14 mouse cellular contexts compared by ENCODE assay signal in the genomic region with DNA sequence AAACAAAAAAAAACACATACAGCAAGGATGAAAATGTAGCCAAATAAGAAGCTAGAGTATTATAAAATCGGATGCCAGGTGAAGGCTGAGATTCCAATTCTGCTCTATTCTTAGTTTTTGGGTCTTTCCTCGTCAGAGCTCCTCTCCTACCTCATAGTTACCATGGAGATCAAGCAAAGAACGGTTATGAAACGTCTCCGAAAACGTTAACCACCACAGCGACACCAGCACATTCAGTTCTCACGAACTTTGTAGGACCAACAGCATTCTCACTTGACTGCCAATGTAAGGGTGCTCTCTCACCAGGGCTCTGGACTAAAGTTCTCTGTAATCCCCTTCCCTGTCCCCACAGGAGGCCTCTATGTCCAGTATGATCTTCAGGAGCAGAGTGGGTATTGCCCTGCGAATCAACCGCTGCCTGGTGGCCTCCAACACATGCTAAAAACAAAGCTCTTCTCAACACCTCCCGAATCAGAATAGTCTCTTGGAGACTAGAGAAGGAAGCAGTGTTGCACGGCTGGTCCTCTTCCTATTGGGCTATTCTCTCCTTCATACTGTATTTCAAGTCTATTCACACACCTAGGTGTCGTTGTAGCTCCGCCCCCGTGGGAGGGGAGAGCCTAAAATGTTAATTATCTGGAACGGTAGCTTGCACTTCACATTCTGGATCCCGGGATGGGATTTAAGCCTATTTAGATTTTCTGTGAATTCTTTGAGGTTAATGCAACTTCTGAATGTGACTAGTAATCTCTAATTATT. TPM values are rescaled to one million over a fixed set of nuclear protein-coding genes. Genes with fewer than 3 reads are reported as not detected.
DNase-seq lines count a peak whose midpoint lies in the region; ATAC-seq and TF ChIP-seq lines count a peak whose summit lies in the region.
"Had no signal": no experiment of that assay in that cellular context is flagged by ENCODE, and none has a peak within 500 bp of the region (broad histone marks: within the 10 kb centered on the region; RNA-seq: fewer than 3 reads in every experiment).

No protein-coding gene starts in this region.

- WGBS in heart, embryonic 15.5 days: 21% methylated on average over 17 of the region's 17 CpGs
- 33% methylated on average over 17 of the region's 17 CpGs for WGBS in heart, adult 2 months
- WGBS in stomach, embryonic 16.5 days: 27% methylated on average over 17 of the region's 17 CpGs

- no peak for TF ChIP-seq POLR2A in heart, adult 2 months (IDR thresholded peaks at IDR 0.05; ENCODE audit: insufficient read depth, low read depth, low read length)

- no peaks in the 10 kb centered on the region for H3K79me2 ChIP-seq in heart, adult 2 months (replicated peaks; ENCODE audit: control insufficient read depth, insufficient read depth, low read length)

- peaks cover 62% of the 10 kb centered on the region for H3K27me3 ChIP-seq in heart, embryonic 15.5 days
- peaks cover 14% of the 10 kb centered on the region for H3K27me3 ChIP-seq in heart, adult 2 months (ENCODE audit: control insufficient read depth, insufficient read depth, low read length)
- peaks cover 11% of the 10 kb centered on the region for H3K27me3 ChIP-seq in stomach, embryonic 16.5 days (ENCODE audit: control insufficient read depth, insufficient read depth, low read length)

- peak overlapping the region; percentile 2; the same call in 1 of the 2 replicates for H3K4me2 ChIP-seq in heart, embryonic 15.5 days
- H3K4me2 ChIP-seq in stomach, embryonic 16.5 days (ENCODE audit: low read depth, low read length): peak overlapping the region; percentile 28; the same call in 1 of the 2 replicates

- TF ChIP-seq CTCF in heart, adult 2 months (IDR thresholded peaks at IDR 0.05): no peak

- H3K4me1 ChIP-seq in heart, embryonic 15.5 days (replicated peaks): peaks cover 25% of the 10 kb centered on the region
- H3K4me1 ChIP-seq in heart, adult 2 months (ENCODE audit: control insufficient read depth, insufficient read depth, low read length): no peaks in the 10 kb centered on the region; the same call in 1 of the 2 replicates
- peaks cover 19% of the 10 kb centered on the region for H3K4me1 ChIP-seq in stomach, embryonic 16.5 days (ENCODE audit: control insufficient read depth, insufficient read depth, low read length)

- no peak for DNase-seq in heart, adult 2 months
- DNase-seq in right cerebral cortex, adult 18-20 months: peak; percentile 51
- DNase-seq in right cerebral cortex, postnatal 4 days: no peak
- DNase-seq in kidney, adult 9 months: peak; percentile 47
- no peak for DNase-seq in adipocyte (ENCODE audit: low spot score)
- DNase-seq: adrenal gland, postnatal 36 days; cerebellum, postnatal 36 days; liver; thymus, postnatal 25 days had no signal

- H3K27ac ChIP-seq in heart, embryonic 15.5 days: no peak overlapping the region
- no peak overlapping the region for H3K27ac ChIP-seq in heart, adult 2 months
- peak overlapping the region; percentile 73 for H3K27ac ChIP-seq in stomach, embryonic 16.5 days (ENCODE audit: low read length)
- H3K27ac ChIP-seq: midbrain, embryonic 12.5 days had no signal

- intact Hi-C loops in heart, adult 2 months (cut with DNase I): loop anchor here (10.0 kb wide), 1 partner anchor 232 kb away; a partner anchor contains a TSS

- no peak for ATAC-seq in heart, embryonic 15.5 days (replicated peaks; ENCODE audit: insufficient number of reproducible peaks, insufficient read depth, low FRiP score, low read depth)
- ATAC-seq in stomach, embryonic 16.5 days (ENCODE audit: insufficient read depth, low FRiP score): no peak
- ATAC-seq in activated CD4-positive, CD25-positive, alpha-beta regulatory T cell, adult 4 months: no peak

- H3K4me3 ChIP-seq in heart, embryonic 15.5 days: no peak overlapping the region; the same call in 1 of the 2 replicates
- no peak overlapping the region for H3K4me3 ChIP-seq in heart, adult 2 months
- H3K4me3 ChIP-seq in stomach, embryonic 16.5 days (replicated peaks; ENCODE audit: low read length): no peak overlapping the region
- H3K4me3 ChIP-seq: midbrain, embryonic 12.5 days had no signal

- no peak overlapping the region for H3K9ac ChIP-seq in heart, embryonic 15.5 days
- no peak overlapping the region for H3K9ac ChIP-seq in heart, adult 2 months (ENCODE audit: low read depth, low read length)
- no peak overlapping the region for H3K9ac ChIP-seq in stomach, embryonic 16.5 days (ENCODE audit: low read length)
- H3K9ac ChIP-seq: midbrain, embryonic 12.5 days had no signal

- TF ChIP-seq EP300 in heart, adult 2 months (IDR thresholded peaks at IDR 0.05; ENCODE audit: insufficient read depth, low read depth, low read length): no peak

- H3K9me3 ChIP-seq in heart, embryonic 15.5 days (replicated peaks): no peaks in the 10 kb centered on the region
- H3K9me3 ChIP-seq in stomach, embryonic 16.5 days (replicated peaks; ENCODE audit: control insufficient read depth, low read length): no peaks in the 10 kb centered on the region
- H3K9me3 ChIP-seq: midbrain, embryonic 12.5 days had no signal

- H3K36me3 ChIP-seq in heart, embryonic 15.5 days: no peaks in the 10 kb centered on the region
- H3K36me3 ChIP-seq in heart, adult 2 months (ENCODE audit: control insufficient read depth, insufficient read depth, low read length): no peaks in the 10 kb centered on the region
- H3K36me3 ChIP-seq in stomach, embryonic 16.5 days (ENCODE audit: control insufficient read depth, insufficient read depth, low read length): no peaks in the 10 kb centered on the region
- H3K36me3 ChIP-seq: midbrain, embryonic 12.5 days had no signal

RNA-seq across cellular contexts. Expression of a gene that starts 50.2 kb away (rescaled TPM):
- polyA plus RNA-seq in heart, embryonic 15.5 days (2015; fragmentation: Nextera tagmentation; extraction: Ambion mirVana): not detected in 2 replicates
- not detected for total RNA-seq in heart, adult 2 months (2021)
- polyA plus RNA-seq in heart, adult 2 months (2012; rRNA removed): not detected in 2 replicates
- not detected in 2 replicates for polyA plus RNA-seq in stomach, embryonic 16.5 days (2015; fragmentation: Nextera tagmentation; extraction: Ambion mirVana)
- not detected for polyA plus RNA-seq in activated CD4-positive, CD25-positive, alpha-beta regulatory T cell, adult 4 months (2017; shearing (Covaris generic))
- total RNA-seq: adrenal gland, postnatal 36 days; hematopoietic stem cell, adult 5-6 weeks had no signal
- polyA plus RNA-seq: midbrain, embryonic 12.5 days had no signal

Comparison
In these comparisons a context has a peak if more than half of its experiments do, and no peak if none do; other contexts are left out.
1. DNase-seq: peak in right cerebral cortex, adult 18-20 months (single experiment) and kidney, adult 9 months (single experiment); none in heart, adult 2 months (0 of 2), right cerebral cortex, postnatal 4 days (single experiment) and adipocyte (single experiment).